Mouse (Mus musculus) kidney, embryonic 14.5 days (tissue): ENCODE data around the gene Eddm3b. TPM values are rescaled to one million over a fixed set of nuclear protein-coding genes. Genes with fewer than 3 reads are reported as not detected.
"Not testable (repeated sequence)": the region's sequence is repeated elsewhere in the genome, so short reads cannot be mapped to it uniquely, and the experiment has no call there.

Experiments used
- ATAC-seq: fragments of 200-750 bp; cut with Nextera tagmentation; 2 replicates; pipeline ENCODE4 v1.8.0; 2017; ENCODE audit warnings: moderate number of reproducible peaks, mild to moderate bottlenecking, moderate TSS enrichment, moderate library complexity; ENCODE audit not compliant: low FRiP score, low TSS enrichment
- H3K27ac ChIP-seq: fragments of 300-500 bp; sonication (generic); 2 replicates; pipeline ENCODE4 v1.5.1; 2014; ENCODE audit warnings: low read depth, mild to moderate bottlenecking, low read length, moderate library complexity, mixed read lengths
- H3K27me3 ChIP-seq: fragments of 300-500 bp; sonication (generic); 2 replicates; pipeline ENCODE4 v1.6.1; 2014; ENCODE audit warnings: mild to moderate bottlenecking, low read length; ENCODE audit not compliant: control insufficient read depth, insufficient read depth
- H3K36me3 ChIP-seq: fragments of 300-500 bp; sonication (generic); 2 replicates; pipeline ENCODE4 v1.6.1; 2014; ENCODE audit warnings: low read length, mixed read lengths; ENCODE audit not compliant: control insufficient read depth, insufficient read depth
- H3K4me1 ChIP-seq: fragments of 300-500 bp; sonication (generic); 2 replicates; pipeline ENCODE4 v1.6.1; 2014; ENCODE audit warnings: low read length, mixed read lengths; ENCODE audit not compliant: control insufficient read depth, insufficient read depth
- H3K4me2 ChIP-seq: fragments of 300-500 bp; sonication (generic); replicated peaks from 2 replicates; pipeline ENCODE4 v1.6.1; 2014; ENCODE audit warnings: low read depth, mild to moderate bottlenecking, low read length
- H3K4me3 ChIP-seq: fragments of 300-500 bp; sonication (generic); 2 replicates; pipeline ENCODE4 v1.5.1; 2014; ENCODE audit warnings: mild to moderate bottlenecking, low read length
- H3K9ac ChIP-seq: fragments of 300-500 bp; sonication (generic); 2 replicates; pipeline ENCODE4 v1.6.1; 2014; ENCODE audit warnings: low read depth, mild to moderate bottlenecking, low read length, moderate library complexity
- H3K9me3 ChIP-seq: fragments of 300-500 bp; sonication (generic); 2 replicates; pipeline ENCODE4 v1.6.1; 2016; ENCODE audit warnings: low read length; ENCODE audit not compliant: control insufficient read depth
- WGBS: fragments of 180-500 bp; shearing (Covaris S2); extraction: QIAGEN DNeasy Blood & Tissue Kit; methylation state at CpG from one replicate; pipeline ENCODE4 v1.1.7; 2014; 5-methylcytosine and 5-hydroxymethylcytosine counted together
- polyA plus RNA-seq: library from polyadenylated mRNA; unstranded; fragments of >200 nt; fragmentation: Nextera tagmentation; extraction: Ambion mirVana; gene quantifications from 2 replicates; pipeline ENCODE4 v1.2.1, GENCODE M21; 2014

Eddm3b gene
- polyA plus RNA-seq, 1 experiment from 2014 or later = 2.1 TPM

GRCm38 (mm10) chr14:51090921-51091900, 23.0 kb upstream of the Eddm3b start, which contains the start of the genes Rnase4 and Ang:
Rnase4 (plus strand) TSS chr14:51091077.
Ang (plus strand) TSS chr14:51091150.
- WGBS = 8% methylated on average over 33 of the region's 33 CpGs
- Histone ChIP-seq H3K4me3 (peak within 1 kb of the TSS; percentile 71), H3K27ac (peak within 1 kb of the TSS; percentile 84), H3K36me3 (no peaks in the 10 kb centered on the region), H3K4me1 (peaks cover 7% of the 10 kb centered on the region; the same call in 1 of the 2 replicates), H3K9me3 (no peaks in the 10 kb centered on the region), H3K9ac (peak within 1 kb of the TSS; percentile 66), H3K4me2 (peak within 1 kb of the TSS; percentile 72), H3K27me3 (no peaks in the 10 kb centered on the region)
- ATAC-seq = peak; percentile 35; the same call in 1 of the 2 replicates

- Histone ChIP-seq H3K4me1 (peaks cover 7% of the 10 kb centered on the region; the same call in 1 of the 2 replicates), H3K4me2 (peak overlapping the region; percentile 72), H3K27ac (no peak overlapping the region), H3K4me3 (peak overlapping the region; percentile 71; the same call in 1 of the 2 replicates), H3K9me3 (no peaks in the 10 kb centered on the region), H3K27me3 (no peaks in the 10 kb centered on the region), H3K9ac (no peak overlapping the region), H3K36me3 (no peaks in the 10 kb centered on the region)
- 42% methylated on average over 8 of the region's 8 CpGs for WGBS
- ATAC-seq = no peak
Measured at GRCm38 (mm10) chr14:51092073-51092620, 22.1 kb upstream of the Eddm3b start.

- no peaks in the 10 kb centered on the region for H3K36me3 ChIP-seq
- H3K27ac ChIP-seq = no peak overlapping the region
- 20% methylated on average over 3 of the region's 3 CpGs for WGBS
- no peaks in the 10 kb centered on the region for H3K27me3 ChIP-seq
- H3K4me3 ChIP-seq = no peak overlapping the region
- H3K4me1 ChIP-seq = peaks cover 5% of the 10 kb centered on the region; the same call in 1 of the 2 replicates
- H3K4me2 ChIP-seq = no peak overlapping the region
- H3K9me3 ChIP-seq = no peaks in the 10 kb centered on the region
- no peak for ATAC-seq
- no peak overlapping the region for H3K9ac ChIP-seq
Measured at GRCm38 (mm10) chr14:51093496-51093895, 20.7 kb upstream of the Eddm3b start.

GRCm38 (mm10) chr14:51094096-51094875, 19.9 kb upstream of the Eddm3b start:
- H3K4me1 ChIP-seq = peaks cover 5% of the 10 kb centered on the region; the same call in 1 of the 2 replicates
- H3K36me3 ChIP-seq = no peaks in the 10 kb centered on the region
- no peaks in the 10 kb centered on the region for H3K9me3 ChIP-seq
- 76% methylated on average over 5 of the region's 5 CpGs for WGBS
- no peak overlapping the region for H3K27ac ChIP-seq
- no peak overlapping the region for H3K4me3 ChIP-seq
- H3K27me3 ChIP-seq = no peaks in the 10 kb centered on the region
- no peak overlapping the region for H3K9ac ChIP-seq
- no peak overlapping the region for H3K4me2 ChIP-seq
- ATAC-seq = no peak

- H3K9ac ChIP-seq = no peak overlapping the region
- no peaks in the 10 kb centered on the region for H3K36me3 ChIP-seq
- H3K4me3 ChIP-seq = no peak overlapping the region
- WGBS = 76% methylated on average over 9 of the region's 9 CpGs
- no peak for ATAC-seq
- H3K4me1 ChIP-seq = peaks cover 5% of the 10 kb centered on the region; the same call in 1 of the 2 replicates
- no peaks in the 10 kb centered on the region for H3K9me3 ChIP-seq
- H3K4me2 ChIP-seq = no peak overlapping the region
- H3K27me3 ChIP-seq = no peaks in the 10 kb centered on the region
- no peak overlapping the region for H3K27ac ChIP-seq
Measured at GRCm38 (mm10) chr14:51094921-51095320, 19.3 kb upstream of the Eddm3b start.

GRCm38 (mm10) chr14:51095736-51096524, 18.3 kb upstream of the Eddm3b start:
- Histone ChIP-seq H3K9ac (no peak overlapping the region), H3K4me2 (no peak overlapping the region), H3K27me3 (no peaks in the 10 kb centered on the region), H3K27ac (peak overlapping the region; percentile 49; the same call in 1 of the 2 replicates), H3K4me1 (peaks cover 5% of the 10 kb centered on the region; the same call in 1 of the 2 replicates), H3K36me3 (no peaks in the 10 kb centered on the region), H3K4me3 (no peak overlapping the region), H3K9me3 (no peaks in the 10 kb centered on the region)
- ATAC-seq = no peak
- 52% methylated on average over 9 of the region's 9 CpGs for WGBS

- not testable (repeated sequence) for H3K27ac ChIP-seq, H3K4me3 ChIP-seq, H3K27me3 ChIP-seq, H3K36me3 ChIP-seq, H3K4me1 ChIP-seq, H3K9ac ChIP-seq, H3K9me3 ChIP-seq, H3K4me2 ChIP-seq
- ATAC-seq = peak; percentile 38; the same call in 1 of the 2 replicates
- 22% methylated on average over 1 of the region's 1 CpGs for WGBS
Measured at GRCm38 (mm10) chr14:51098300-51098699, 15.9 kb upstream of the Eddm3b start.

GRCm38 (mm10) chr14:51098921-51099320, 15.3 kb upstream of the Eddm3b start:
- no peaks in the 10 kb centered on the region for H3K27me3 ChIP-seq
- no peak overlapping the region for H3K4me2 ChIP-seq
- H3K36me3 ChIP-seq = no peaks in the 10 kb centered on the region
- H3K9me3 ChIP-seq = no peaks in the 10 kb centered on the region
- H3K9ac ChIP-seq = no peak overlapping the region
- ATAC-seq = no peak
- H3K4me1 ChIP-seq = no peaks in the 10 kb centered on the region
- no peak overlapping the region for H3K4me3 ChIP-seq
- H3K27ac ChIP-seq = no peak overlapping the region
- 95% methylated on average over 11 of the region's 11 CpGs for WGBS
